Mouse (Mus musculus): ENCODE measurements around the gene Zfp330. TPM values are rescaled to one million over a fixed set of nuclear protein-coding genes. Genes with fewer than 3 reads are reported as not detected.
A peak's percentile ranks its signal among the peaks of the same experiment; 100 is the strongest.

Gene Zfp330
- 41.5 and 43.0 TPM in 2 replicates for polyA plus RNA-seq (2011; ENCODE audit: insufficient read length, low read depth, missing spikeins)

- no peaks in the 10 kb centered on the region for H3K4me1 ChIP-seq (ENCODE audit: control insufficient read depth, insufficient read depth, low read length)
- H3K4me3 ChIP-seq (ENCODE audit: insufficient read depth, low read length), result peak within 1 kb of the TSS; percentile 94
- no peak for TF ChIP-seq CTCF (IDR thresholded peaks at IDR 0.05; ENCODE audit: borderline replicate concordance, insufficient read depth, low read length)
- TF ChIP-seq POLR2A (IDR thresholded peaks at IDR 0.05; ENCODE audit: low read depth, low read length), result peak; percentile 86
- no peak within 1 kb of the TSS for H3K27ac ChIP-seq (ENCODE audit: insufficient read depth, low read length)
Observed at GRCm38 (mm10) chr8:82774093-82774422, at the start of gene Zfp330. TSS of gene Zfp330 (minus strand) at chr8:82774160.

GRCm38 (mm10) chr8:82777945-82778344 is 4.0 kb upstream of the Zfp330 start:
- Histone ChIP-seq H3K4me3 (ENCODE audit: insufficient read depth, low read length) (no peak overlapping the region), H3K27ac (ENCODE audit: insufficient read depth, low read length) (no peak overlapping the region), H3K4me1 (ENCODE audit: control insufficient read depth, insufficient read depth, low read length) (no peaks in the 10 kb centered on the region)
- TF ChIP-seq CTCF (IDR thresholded peaks at IDR 0.05; ENCODE audit: borderline replicate concordance, insufficient read depth, low read length) (no peak), POLR2A (IDR thresholded peaks at IDR 0.05; ENCODE audit: low read depth, low read length) (no peak)

- TF ChIP-seq POLR2A (IDR thresholded peaks at IDR 0.05; ENCODE audit: low read depth, low read length) (no peak), CTCF (IDR thresholded peaks at IDR 0.05; ENCODE audit: borderline replicate concordance, insufficient read depth, low read length) (no peak)
- Histone ChIP-seq H3K4me1 (ENCODE audit: control insufficient read depth, insufficient read depth, low read length) (no peaks in the 10 kb centered on the region), H3K27ac (ENCODE audit: insufficient read depth, low read length) (no peak overlapping the region), H3K4me3 (ENCODE audit: insufficient read depth, low read length) (no peak overlapping the region)
Observed at GRCm38 (mm10) chr8:82777406-82777805, 3.4 kb upstream of the Zfp330 start.

- H3K4me1 ChIP-seq (ENCODE audit: control insufficient read depth, insufficient read depth, low read length), result no peaks in the 10 kb centered on the region
- no peak for TF ChIP-seq CTCF (IDR thresholded peaks at IDR 0.05; ENCODE audit: borderline replicate concordance, insufficient read depth, low read length)
- TF ChIP-seq POLR2A (IDR thresholded peaks at IDR 0.05; ENCODE audit: low read depth, low read length), result peak; percentile 27; the same call in 1 of the 2 replicates
- H3K4me3 ChIP-seq (ENCODE audit: insufficient read depth, low read length), result 0 out of 2 replicates have a peak overlapping the region, but pooled peaks have one; percentile 94
- H3K27ac ChIP-seq (ENCODE audit: insufficient read depth, low read length), result no peak overlapping the region
Observed at GRCm38 (mm10) chr8:82774482-82774881, 522 bp upstream of the Zfp330 start.

- TF ChIP-seq CTCF (IDR thresholded peaks at IDR 0.05; ENCODE audit: borderline replicate concordance, insufficient read depth, low read length) (no peak), POLR2A (IDR thresholded peaks at IDR 0.05; ENCODE audit: low read depth, low read length) (no peak)
- H3K4me3 ChIP-seq (ENCODE audit: insufficient read depth, low read length), result peak overlapping the region; percentile 94
- no peaks in the 10 kb centered on the region for H3K4me1 ChIP-seq (ENCODE audit: control insufficient read depth, insufficient read depth, low read length)
- no peak overlapping the region for H3K27ac ChIP-seq (ENCODE audit: insufficient read depth, low read length)
Observed at GRCm38 (mm10) chr8:82773332-82774092, 448 bp downstream of the Zfp330 start.

- TF ChIP-seq CTCF (IDR thresholded peaks at IDR 0.05; ENCODE audit: borderline replicate concordance, insufficient read depth, low read length) (no peak), POLR2A (IDR thresholded peaks at IDR 0.05; ENCODE audit: low read depth, low read length) (no peak)
- no peak overlapping the region for H3K4me3 ChIP-seq (ENCODE audit: insufficient read depth, low read length)
- no peak overlapping the region for H3K27ac ChIP-seq (ENCODE audit: insufficient read depth, low read length)
- no peaks in the 10 kb centered on the region for H3K4me1 ChIP-seq (ENCODE audit: control insufficient read depth, insufficient read depth, low read length)
Observed at GRCm38 (mm10) chr8:82770886-82771285, 3.1 kb downstream of the Zfp330 start.

GRCm38 (mm10) chr8:82759071-82759470 is 14.9 kb downstream of the Zfp330 start:
- Histone ChIP-seq H3K4me3 (ENCODE audit: insufficient read depth, low read length) (no peak overlapping the region), H3K4me1 (ENCODE audit: control insufficient read depth, insufficient read depth, low read length) (no peaks in the 10 kb centered on the region), H3K27ac (ENCODE audit: insufficient read depth, low read length) (no peak overlapping the region)
- TF ChIP-seq CTCF (IDR thresholded peaks at IDR 0.05; ENCODE audit: borderline replicate concordance, insufficient read depth, low read length) (no peak), POLR2A (IDR thresholded peaks at IDR 0.05; ENCODE audit: low read depth, low read length) (no peak)

- no peak for TF ChIP-seq POLR2A (IDR thresholded peaks at IDR 0.05; ENCODE audit: low read depth, low read length)
- no peak for TF ChIP-seq CTCF (IDR thresholded peaks at IDR 0.05; ENCODE audit: borderline replicate concordance, insufficient read depth, low read length)
- Histone ChIP-seq H3K4me3 (ENCODE audit: insufficient read depth, low read length) (no peak overlapping the region), H3K4me1 (ENCODE audit: control insufficient read depth, insufficient read depth, low read length) (no peaks in the 10 kb centered on the region), H3K27ac (ENCODE audit: insufficient read depth, low read length) (no peak overlapping the region)
Observed at GRCm38 (mm10) chr8:82754946-82755345, 19.0 kb downstream of the Zfp330 start.

- Histone ChIP-seq H3K4me3 (ENCODE audit: insufficient read depth, low read length) (no peak overlapping the region), H3K27ac (ENCODE audit: insufficient read depth, low read length) (no peak overlapping the region), H3K4me1 (ENCODE audit: control insufficient read depth, insufficient read depth, low read length) (no peaks in the 10 kb centered on the region)
- TF ChIP-seq CTCF (IDR thresholded peaks at IDR 0.05; ENCODE audit: borderline replicate concordance, insufficient read depth, low read length) (no peak), POLR2A (IDR thresholded peaks at IDR 0.05; ENCODE audit: low read depth, low read length) (no peak)
Observed at GRCm38 (mm10) chr8:82746617-82747016, 27.3 kb downstream of the Zfp330 start.

Measured in embryonic fibroblast, embryonic 13.5 days (primary cell).